Comparison of ENCODE assay signal across 8 mouse cellular contexts in genomic region chr9:61434062-61434461, GRCm38 (mm10).
DNase-seq lines count a peak whose midpoint lies in the region; ATAC-seq lines count a peak whose summit lies in the region.

No protein-coding gene starts in this region.

- ATAC-seq in activated CD4-positive, CD25-positive, alpha-beta regulatory T cell, adult 4 months: no peak
- ATAC-seq in granulocyte monocyte progenitor cell, adult 5-6 weeks (replicated peaks; ENCODE audit: poor library complexity, severe bottlenecking): no peak

- DNase-seq in embryo, embryonic 10 days (ENCODE audit: low spot score): peak; percentile 17
- DNase-seq in embryo, embryonic 9.5 days (ENCODE audit: extremely low spot score): no peak
- peak; percentile 70 to 71 for DNase-seq in cerebellum, postnatal 25 days
- peak; percentile 61 for DNase-seq in layer of hippocampus, adult 11-12 months (ENCODE audit: low spot score)
- DNase-seq in neural tube, embryonic 10.5 days (ENCODE audit: extremely low spot score, low spot score): peak; percentile 46
- DNase-seq in thymus, postnatal 25 days: no peak

Comparison
In these comparisons a context has a peak if more than half of its experiments do, and no peak if none do; other contexts are left out.
1. DNase-seq: peak in embryo, embryonic 10 days (single experiment), cerebellum, postnatal 25 days (2 of 2), layer of hippocampus, adult 11-12 months (single experiment) and neural tube, embryonic 10.5 days (single experiment); none in embryo, embryonic 9.5 days (single experiment) and thymus, postnatal 25 days (single experiment).